Mouse (Mus musculus) MEL (cell line): ENCODE data around the gene Ranbp17.

ENCODE experiments used
- CTCF ChIP-seq, 3 experiments: IDR thresholded peaks in 2 of 3; conservative IDR thresholded peaks in 1 of 3; 2 replicates each; pipeline ENCODE4 v1.5.1; 2011 to 2012; ENCODE audit warnings: low read length in 3 of 3, low read depth in 2 of 3, mild to moderate bottlenecking in 2 of 3, improper control_type of control experiment in 1 of 3, inconsistent platforms in 1 of 3, mixed read lengths in 1 of 3, moderate library complexity in 1 of 3; ENCODE audit not compliant: control insufficient read depth in 1 of 3, insufficient read depth in 1 of 3, poor library complexity in 1 of 3, severe bottlenecking in 1 of 3
- EP300 ChIP-seq, 2 experiments: IDR thresholded peaks; 2 replicates each; pipeline ENCODE4 v1.6.1; 2011; ENCODE audit warnings: improper control_type of control experiment in 2 of 2, low read length in 2 of 2, low read depth in 1 of 2, mild to moderate bottlenecking in 1 of 2
- KAT2A ChIP-seq: conservative IDR thresholded peaks from 2 replicates; pipeline ENCODE4 v1.6.1; 2012; ENCODE audit warnings: low read depth, low read length, improper control_type of control experiment, inconsistent platforms
- MEF2A ChIP-seq: IDR thresholded peaks from 2 replicates; pipeline ENCODE4 v1.6.1; 2014; ENCODE audit warnings: low read depth, mild to moderate bottlenecking, inconsistent platforms, low read length, improper control_type of control experiment; ENCODE audit not compliant: poor library complexity, insufficient replicate concordance, severe bottlenecking; ENCODE audit errors: extremely low read depth
- POLR2A ChIP-seq, 2 experiments: IDR thresholded peaks; 2 replicates each; pipeline ENCODE4 v1.6.1; 2011 to 2012; ENCODE audit warnings: low read length in 2 of 2, mild to moderate bottlenecking in 2 of 2, control low read depth in 1 of 2, improper control_type of control experiment in 1 of 2, low read depth in 1 of 2, moderate library complexity in 1 of 2; ENCODE audit not compliant: control insufficient read depth in 1 of 2, insufficient read depth in 1 of 2, poor library complexity in 1 of 2
- SMC3 ChIP-seq: IDR thresholded peaks from 2 replicates; pipeline ENCODE4 v1.6.1; 2011; ENCODE audit warnings: low read depth, low read length, improper control_type of control experiment
- TCF12 ChIP-seq: IDR thresholded peaks from 2 replicates; pipeline ENCODE4 v1.6.1; 2014; ENCODE audit warnings: low read depth, mild to moderate bottlenecking, inconsistent platforms, low read length, improper control_type of control experiment, moderate library complexity
- USF2 ChIP-seq, 2 experiments: IDR thresholded peaks; 2 replicates each; pipeline ENCODE4 v1.6.1; 2011 to 2012; ENCODE audit warnings: improper control_type of control experiment in 2 of 2, low read length in 2 of 2, borderline replicate concordance in 1 of 2, inconsistent platforms in 1 of 2, low read depth in 1 of 2, mild to moderate bottlenecking in 1 of 2; ENCODE audit not compliant: insufficient read depth in 1 of 2

DNA sequence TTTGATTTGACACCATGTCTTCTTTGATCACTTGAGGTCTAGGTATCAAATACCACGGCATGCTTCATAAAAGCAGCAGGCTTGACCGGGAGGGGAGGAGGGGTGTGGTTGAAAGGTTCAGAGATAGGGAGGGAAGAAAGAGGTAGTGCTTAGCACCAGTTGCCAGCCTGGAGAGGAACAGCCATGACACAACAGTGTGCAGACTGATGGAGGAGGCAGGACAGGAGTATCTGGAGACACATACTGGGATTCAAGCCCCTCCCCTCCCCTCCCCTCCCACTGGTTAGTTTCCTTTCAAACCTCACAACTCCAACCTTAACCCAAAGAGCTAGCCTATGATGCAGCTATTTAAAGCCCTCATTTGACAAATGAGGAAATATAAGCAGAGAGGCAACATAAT lies 16.0 kb upstream of the Ranbp17 start:
- no peak for TF ChIP-seq CTCF (IDR thresholded peaks at IDR 0.05 in 2 of 3, conservative IDR thresholded peaks at IDR 0.05 in 1 of 3; ENCODE audit: control insufficient read depth in 1 of 3, insufficient read depth in 1 of 3, low read depth in 2 of 3, low read length in 3 of 3, poor library complexity in 1 of 3, severe bottlenecking in 1 of 3)
- no peak for TF ChIP-seq POLR2A (IDR thresholded peaks at IDR 0.05; ENCODE audit: control insufficient read depth in 1 of 2, insufficient read depth in 1 of 2, low read depth in 1 of 2, low read length in 2 of 2, poor library complexity in 1 of 2)
- no peak for TF ChIP-seq EP300 (IDR thresholded peaks at IDR 0.05; ENCODE audit: low read depth in 1 of 2, low read length in 2 of 2)
- TF ChIP-seq SMC3, result no peak
- TF ChIP-seq USF2 (IDR thresholded peaks at IDR 0.05; ENCODE audit: borderline replicate concordance in 1 of 2, insufficient read depth in 1 of 2, low read depth in 1 of 2, low read length in 2 of 2), result no peak
- no peak for TF ChIP-seq TCF12
- no peak for TF ChIP-seq KAT2A
- TF ChIP-seq MEF2A, result no peak
